Mouse (Mus musculus) lung, embryonic 14.5 days (tissue): ENCODE data around the gene Papola. TPM values are rescaled to one million over a fixed set of nuclear protein-coding genes. Genes with fewer than 3 reads are reported as not detected.

Experiments used
- ATAC-seq: fragments of 200-750 bp; cut with Nextera tagmentation; 2 replicates; pipeline ENCODE4 v1.8.0; 2017; ENCODE audit warnings: mild to moderate bottlenecking, moderate TSS enrichment, moderate library complexity; ENCODE audit not compliant: insufficient read depth
- DNase-seq: peaks from one replicate; pipeline ENCODE4 v3.0.0-alpha.2; 2015
- H3K27ac ChIP-seq: fragments of 300-500 bp; sonication (generic); 2 replicates; pipeline ENCODE4 v1.5.1; 2014; ENCODE audit warnings: low read depth, mild to moderate bottlenecking, moderate library complexity
- H3K27me3 ChIP-seq: fragments of 300-500 bp; sonication (generic); 2 replicates; pipeline ENCODE4 v1.6.1; 2014; ENCODE audit warnings: low read length, control low read depth; ENCODE audit not compliant: insufficient read depth
- H3K36me3 ChIP-seq: fragments of 300-500 bp; sonication (generic); 2 replicates; pipeline ENCODE4 v1.6.1; 2014; ENCODE audit warnings: control low read depth; ENCODE audit not compliant: insufficient read depth
- H3K4me1 ChIP-seq: fragments of 300-500 bp; sonication (generic); 2 replicates; pipeline ENCODE4 v1.6.1; 2014; ENCODE audit warnings: antibody characterized with exemption, control low read depth; ENCODE audit not compliant: insufficient read depth
- H3K4me2 ChIP-seq: fragments of 300-500 bp; sonication (generic); 2 replicates; pipeline ENCODE4 v1.6.1; 2014; ENCODE audit warnings: mild to moderate bottlenecking
- H3K4me3 ChIP-seq: fragments of 300-500 bp; sonication (generic); 2 replicates; pipeline ENCODE4 v1.5.1; 2014; ENCODE audit warnings: low read depth, low read length
- H3K9ac ChIP-seq: fragments of 300-500 bp; sonication (generic); 2 replicates; pipeline ENCODE4 v1.6.1; 2014
- H3K9me3 ChIP-seq: fragments of 300-500 bp; sonication (generic); 2 replicates; pipeline ENCODE4 v1.6.1; 2016; ENCODE audit warnings: low read depth, low read length, control low read depth
- CTCF ChIP-seq: IDR thresholded peaks from 2 replicates; pipeline ENCODE4 v1.5.1; 2016; ENCODE audit warnings: antibody characterized with exemption, low read depth
- WGBS: fragments of 180-500 bp; shearing (Covaris S2); extraction: QIAGEN DNeasy Blood & Tissue Kit; methylation state at CpG from one replicate; pipeline ENCODE4 v1.1.7; 2014; 5-methylcytosine and 5-hydroxymethylcytosine counted together
- microRNA-seq: library from miRNA; unstranded; fragments of <30 nt; microRNA quantifications from one replicate; pipeline ENCODE4, GENCODE M21; 2016; ENCODE audit warnings: borderline number of aligned reads
- polyA plus RNA-seq: library from polyadenylated mRNA; unstranded; fragments of >200 nt; fragmentation: Nextera tagmentation; extraction: Ambion mirVana; gene quantifications from 2 replicates; pipeline ENCODE4 v1.2.1, GENCODE M21; 2014

The Papola gene
- polyA plus RNA-seq, 1 experiment from 2014 or later = 181 TPM

GRCm38 (mm10) chr12:105876521-105876920 lies 92.0 kb downstream of the Papola start:
- WGBS = 57% methylated on average over 11 of the region's 11 CpGs
- no peak for ATAC-seq

DNA sequence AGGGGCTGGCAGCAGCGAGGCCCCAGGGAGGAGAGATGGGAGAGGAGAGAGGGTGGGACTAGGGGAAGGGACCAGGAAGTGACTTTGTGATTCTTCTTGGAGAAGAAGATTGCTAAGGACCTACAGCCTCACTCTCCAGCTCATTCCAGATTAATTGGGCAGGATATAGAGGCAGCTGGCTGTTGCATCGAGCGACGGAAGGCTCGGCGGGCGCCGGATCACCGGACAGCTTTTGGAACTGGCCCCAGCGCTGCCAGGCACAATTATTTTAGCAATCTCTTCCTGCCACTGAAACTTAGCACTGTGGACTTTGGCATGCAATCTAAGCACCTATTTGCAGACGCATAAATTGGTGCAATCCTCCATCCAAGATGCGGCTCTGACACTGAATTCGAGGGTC lies 92.4 kb downstream of the Papola start:
- H3K36me3 ChIP-seq = no peaks in the 10 kb centered on the region
- H3K9me3 ChIP-seq = peaks cover 6% of the 10 kb centered on the region; the same call in 1 of the 2 replicates
- H3K4me2 ChIP-seq = no peak overlapping the region
- WGBS = 79% methylated on average over 13 of the region's 13 CpGs
- H3K27ac ChIP-seq = no peak overlapping the region
- DNase-seq (no peak), ATAC-seq (no peak)
- H3K9ac ChIP-seq = no peak overlapping the region
- H3K27me3 ChIP-seq = peaks cover 3% of the 10 kb centered on the region; the same call in 1 of the 2 replicates
- no peak overlapping the region for H3K4me3 ChIP-seq
- TF ChIP-seq CTCF = no peak
- H3K4me1 ChIP-seq = no peaks in the 10 kb centered on the region

More at GRCm38 (mm10) chr12:105876521-105876920, 92.0 kb downstream of the Papola start:
- TF ChIP-seq CTCF = no peak
- H3K4me1 ChIP-seq = no peaks in the 10 kb centered on the region
- no peaks in the 10 kb centered on the region for H3K36me3 ChIP-seq
- H3K4me3 ChIP-seq = no peak overlapping the region
- H3K27ac ChIP-seq = no peak overlapping the region
- no peak overlapping the region for H3K4me2 ChIP-seq
- DNase-seq = no peak
- H3K9me3 ChIP-seq = peaks cover 6% of the 10 kb centered on the region; the same call in 1 of the 2 replicates
- no peak overlapping the region for H3K9ac ChIP-seq
- H3K27me3 ChIP-seq = peaks cover 3% of the 10 kb centered on the region; the same call in 1 of the 2 replicates

GRCm38 (mm10) chr12:105878746-105879145 lies 94.3 kb downstream of the Papola start:
- ATAC-seq (no peak), DNase-seq (no peak)
- H3K4me1 ChIP-seq = no peaks in the 10 kb centered on the region
- no peak overlapping the region for H3K4me3 ChIP-seq
- TF ChIP-seq CTCF = no peak
- H3K27me3 ChIP-seq = peaks cover 3% of the 10 kb centered on the region; the same call in 1 of the 2 replicates
- no peak overlapping the region for H3K9ac ChIP-seq
- H3K36me3 ChIP-seq = no peaks in the 10 kb centered on the region
- peaks cover 6% of the 10 kb centered on the region; the same call in 1 of the 2 replicates for H3K9me3 ChIP-seq
- H3K4me2 ChIP-seq = no peak overlapping the region
- H3K27ac ChIP-seq = no peak overlapping the region
- WGBS = 87% methylated on average over 5 of the region's 5 CpGs

DNA sequence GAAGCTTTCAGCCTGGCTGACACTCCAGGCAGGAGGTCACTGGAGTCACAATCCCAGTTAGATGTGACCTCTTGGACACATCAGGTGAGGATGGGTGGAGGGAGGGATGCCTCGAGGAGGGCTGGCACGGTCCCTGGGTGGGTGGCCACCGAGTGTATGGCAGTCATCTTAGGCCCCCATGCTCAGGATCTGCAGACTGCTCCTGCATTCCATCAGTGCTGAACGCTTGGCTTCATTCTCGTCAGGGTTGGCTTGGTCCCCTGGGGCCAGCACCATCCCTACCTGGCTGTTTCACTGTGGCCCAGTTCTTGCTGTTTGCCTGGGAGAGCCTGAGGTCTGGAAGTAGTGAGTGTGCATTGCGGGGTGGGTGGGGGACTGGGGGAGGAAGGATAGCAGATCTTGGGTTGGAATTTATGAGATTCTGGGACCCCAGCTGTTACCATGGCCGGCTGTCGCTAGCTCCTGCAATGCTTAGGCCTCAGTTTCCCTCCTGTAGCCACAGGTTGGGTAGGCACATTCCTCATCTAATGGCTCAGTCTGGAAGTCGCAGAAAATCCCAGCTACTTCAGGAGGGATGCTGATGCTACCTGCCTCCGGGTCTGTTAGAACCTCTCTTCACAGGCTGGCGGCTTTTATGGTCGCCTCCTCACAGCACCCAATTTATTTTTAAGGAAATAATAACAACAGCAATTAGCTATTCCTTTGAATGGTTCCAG lies 99.5 kb downstream of the Papola start:
- H3K27me3 ChIP-seq = no peaks in the 10 kb centered on the region
- no peak for ATAC-seq
- peaks cover 6% of the 10 kb centered on the region; the same call in 1 of the 2 replicates for H3K9me3 ChIP-seq
- H3K4me2 ChIP-seq = no peak overlapping the region
- H3K36me3 ChIP-seq = no peaks in the 10 kb centered on the region
- no peak overlapping the region for H3K4me3 ChIP-seq
- no peaks in the 10 kb centered on the region for H3K4me1 ChIP-seq
- no peak overlapping the region for H3K27ac ChIP-seq
- TF ChIP-seq CTCF = no peak
- no peak overlapping the region for H3K9ac ChIP-seq
- no peak for DNase-seq
- WGBS = 80% methylated on average over 12 of the region's 12 CpGs

GRCm38 (mm10) chr12:105884515-105885323 lies 100.2 kb downstream of the Papola start:
- DNase-seq (no peak), ATAC-seq (no peak)
- Histone ChIP-seq H3K9ac (no peak overlapping the region), H3K27me3 (no peaks in the 10 kb centered on the region), H3K4me3 (no peak overlapping the region), H3K36me3 (no peaks in the 10 kb centered on the region), H3K9me3 (peaks cover 1% of the 10 kb centered on the region; the same call in 1 of the 2 replicates), H3K27ac (no peak overlapping the region), H3K4me1 (no peaks in the 10 kb centered on the region), H3K4me2 (no peak overlapping the region)
- no peak for TF ChIP-seq CTCF
- WGBS = 45% methylated on average over 22 of the region's 22 CpGs

Small RNAs within 50 kb of the gene (microRNA-seq; reads per million reads assigned to microRNA genes)
- not detected for gene Gm22120

Other genes starting within 250 kb of the Papola start
- 0.09 and 0.21 TPM in 2 replicates for gene Bdkrb2, start 221.5 kb upstream of the Papola start, polyA plus RNA-seq
- not detected in 2 replicates for gene Bdkrb1, start 181.6 kb upstream of the Papola start, polyA plus RNA-seq
- gene Gskip, start 99.9 kb upstream of the Papola start, polyA plus RNA-seq = 28.4 and 30.6 TPM in 2 replicates
- gene Atg2b, start 99.5 kb upstream of the Papola start, polyA plus RNA-seq = 17.1 and 17.7 TPM in 2 replicates
- not detected in 2 replicates for gene Ak7, start 78.7 kb upstream of the Papola start, polyA plus RNA-seq
- 86.2 and 86.6 TPM in 2 replicates for gene Vrk1, start 225.5 kb downstream of the Papola start, polyA plus RNA-seq